Mouse (Mus musculus) liver, postnatal 0 days (tissue): ENCODE data around the gene Tspan3. TPM values are rescaled to one million over a fixed set of nuclear protein-coding genes. Genes with fewer than 3 reads are reported as not detected.

ENCODE experiments used
- ATAC-seq: fragments of 200-750 bp; cut with Nextera tagmentation; 2 replicates; pipeline ENCODE4 v1.8.0; 2017; ENCODE audit warnings: mild to moderate bottlenecking, moderate library complexity
- DNase-seq: peaks from one replicate; pipeline ENCODE4 v3.0.0-alpha.2; 2016
- H3K27ac ChIP-seq: fragments of 300-500 bp; sonication (generic); 2 replicates; pipeline ENCODE4 v1.5.1; 2014; ENCODE audit warnings: antibody characterized with exemption, moderate library complexity, mild to moderate bottlenecking, low read depth
- H3K27me3 ChIP-seq: fragments of 300-500 bp; sonication (generic); 2 replicates; pipeline ENCODE4 v1.6.1; 2014; ENCODE audit warnings: low read length, control low read depth, mixed read lengths; ENCODE audit not compliant: insufficient read depth
- H3K36me3 ChIP-seq: fragments of 300-500 bp; sonication (generic); replicated peaks from 2 replicates; pipeline ENCODE4 v1.6.1; 2014; ENCODE audit warnings: mild to moderate bottlenecking, control low read depth, low read length, moderate library complexity, mixed read lengths; ENCODE audit not compliant: insufficient read depth
- H3K4me1 ChIP-seq: fragments of 300-500 bp; sonication (generic); 2 replicates; pipeline ENCODE4 v1.6.1; 2014; ENCODE audit warnings: antibody characterized with exemption, mild to moderate bottlenecking, control low read depth; ENCODE audit not compliant: insufficient read depth
- H3K4me2 ChIP-seq: fragments of 300-500 bp; sonication (generic); 2 replicates; pipeline ENCODE4 v1.6.1; 2014; ENCODE audit warnings: low read depth, mild to moderate bottlenecking, low read length, moderate library complexity, mixed read lengths
- H3K4me3 ChIP-seq: fragments of 300-500 bp; sonication (generic); 2 replicates; pipeline ENCODE4 v1.5.1; 2014; ENCODE audit warnings: low read depth, low read length
- H3K9ac ChIP-seq: fragments of 300-500 bp; sonication (generic); replicated peaks from 2 replicates; pipeline ENCODE4 v1.6.1; 2014; ENCODE audit warnings: mild to moderate bottlenecking, moderate library complexity
- H3K9me3 ChIP-seq: fragments of 300-500 bp; sonication (generic); 2 replicates; pipeline ENCODE4 v1.6.1; 2016; ENCODE audit warnings: mild to moderate bottlenecking, control low read depth, low read length, mixed read lengths
- CTCF ChIP-seq: sonication (generic); IDR thresholded peaks from 2 replicates; pipeline ENCODE4 v1.5.1; 2016; ENCODE audit warnings: antibody characterized with exemption, low read depth
- EP300 ChIP-seq: IDR thresholded peaks from 2 replicates; pipeline ENCODE4 v1.6.1; 2016; ENCODE audit warnings: antibody characterized with exemption, low read depth, mild to moderate bottlenecking
- WGBS: fragments of 180-500 bp; shearing (Covaris S2); extraction: QIAGEN DNeasy Blood & Tissue Kit; methylation state at CpG from one replicate; pipeline ENCODE4 v1.1.7; 2014; ENCODE audit not compliant: insufficient replicate concordance; 5-methylcytosine and 5-hydroxymethylcytosine counted together
- polyA plus RNA-seq: library from polyadenylated mRNA; unstranded; fragments of >200 nt; fragmentation: Nextera tagmentation; extraction: Ambion mirVana; gene quantifications from 2 replicates; pipeline ENCODE4 v1.2.1, GENCODE M21; 2015

Gene Tspan3
- polyA plus RNA-seq, result 23.1 and 23.4 TPM in 2 replicates

DNA sequence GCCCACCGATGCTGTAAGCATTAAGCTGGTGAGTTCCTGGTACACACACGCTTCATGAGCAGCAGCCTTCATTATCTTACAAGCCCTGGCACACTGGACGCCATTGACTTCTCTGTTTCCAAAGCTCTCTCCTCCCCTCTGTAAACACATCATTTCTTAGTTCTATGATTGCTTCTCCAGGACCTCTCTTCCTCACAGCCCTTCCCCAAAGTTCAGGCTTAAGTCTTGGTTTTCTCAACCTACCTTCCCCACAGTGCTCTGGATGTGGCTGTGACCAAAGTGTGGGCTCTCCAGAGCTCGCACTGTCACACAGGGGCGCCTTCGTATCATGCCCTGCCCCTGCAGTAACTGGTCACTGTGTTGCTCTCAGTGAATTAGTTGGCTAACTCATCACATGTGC, at the start of gene Tspan3:
Gene Tspan3, minus strand, starts transcription at position 101 of the 400 bp plus-strand sequence.
- H3K27me3 ChIP-seq, result peaks cover 3% of the 10 kb centered on the region; the same call in 1 of the 2 replicates
- no peak within 1 kb of the TSS for H3K4me3 ChIP-seq
- TF ChIP-seq EP300, result no peak
- DNase-seq, result no peak
- no peak within 1 kb of the TSS for H3K9ac ChIP-seq
- no peaks in the 10 kb centered on the region for H3K9me3 ChIP-seq
- no peaks in the 10 kb centered on the region for H3K36me3 ChIP-seq
- no peak within 1 kb of the TSS for H3K4me2 ChIP-seq
- H3K27ac ChIP-seq, result no peak within 1 kb of the TSS
- WGBS, result 76% methylated on average over 6 of the region's 6 CpGs
- no peak for ATAC-seq
- peaks cover 4% of the 10 kb centered on the region; the same call in 1 of the 2 replicates for H3K4me1 ChIP-seq

DNA sequence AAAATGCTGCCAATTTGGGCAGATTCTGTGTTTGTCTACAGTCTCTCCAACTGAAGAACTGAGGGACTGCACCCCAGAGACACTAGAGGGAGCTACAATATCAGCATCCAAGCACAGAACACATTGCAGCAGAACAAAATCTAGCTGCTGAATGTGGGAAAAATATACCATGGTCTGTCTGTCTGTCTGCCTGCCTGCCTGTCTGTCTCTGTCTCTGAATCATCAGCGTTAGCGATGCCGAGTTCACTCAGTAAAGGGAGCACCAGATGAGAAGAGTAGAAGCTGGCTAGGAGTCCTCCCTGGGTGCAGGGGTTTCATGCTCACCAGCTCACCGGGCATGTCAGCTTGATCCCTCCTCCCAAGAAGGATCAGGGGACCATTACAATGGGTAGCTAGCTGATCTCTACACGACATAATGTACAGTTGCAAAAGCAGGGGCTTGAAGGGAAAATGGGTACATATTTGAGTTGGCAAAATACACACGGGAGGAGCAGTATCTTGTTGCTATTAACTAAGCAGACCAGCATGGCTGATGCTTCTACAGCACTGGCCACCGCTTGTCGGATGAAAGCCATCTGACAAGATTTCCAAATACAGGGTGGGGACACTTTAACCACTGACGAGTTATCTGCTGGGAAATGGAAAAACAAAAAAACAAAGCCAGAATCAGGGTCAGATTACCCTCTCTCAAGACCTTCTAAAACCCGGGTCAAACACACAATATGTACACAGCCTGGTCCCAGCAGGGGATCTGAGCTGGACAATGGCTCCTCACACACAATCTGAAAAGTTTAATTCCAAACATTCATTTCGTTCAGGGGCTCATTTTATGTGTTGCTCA, 48.4 kb upstream of the Tspan3 start:
- Histone ChIP-seq H3K9ac (no peak overlapping the region), H3K4me1 (no peaks in the 10 kb centered on the region), H3K4me2 (no peak overlapping the region), H3K27ac (no peak overlapping the region), H3K4me3 (no peak overlapping the region), H3K9me3 (no peaks in the 10 kb centered on the region), H3K36me3 (no peaks in the 10 kb centered on the region), H3K27me3 (no peaks in the 10 kb centered on the region)
- TF ChIP-seq CTCF (peak; percentile 83), EP300 (no peak)
- ATAC-seq (no peak), DNase-seq (peak; percentile 32)
- 45% methylated on average over 11 of the region's 11 CpGs for WGBS

DNA sequence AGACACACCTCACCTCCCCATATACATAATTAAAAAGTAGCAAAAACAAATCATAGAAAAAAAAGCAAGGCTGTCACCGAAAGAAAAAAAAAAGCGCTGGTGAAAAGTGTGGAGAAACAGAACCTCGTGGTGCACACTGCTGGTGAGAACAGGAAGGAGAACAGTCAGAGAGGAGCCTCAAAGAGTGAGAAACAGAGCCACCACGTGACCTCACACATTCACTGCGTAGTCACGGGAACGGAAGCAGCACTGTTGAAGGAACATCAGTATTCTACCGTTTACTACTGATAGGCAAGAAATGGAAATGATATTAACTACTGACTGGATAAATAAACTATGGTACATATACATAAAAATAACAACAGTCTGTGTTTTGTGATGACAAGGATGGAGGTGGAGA, 43.5 kb upstream of the Tspan3 start:
- 0 out of 2 replicates have a peak, but pooled peaks cover 3% of the 10 kb centered on the region for H3K36me3 ChIP-seq
- no peaks in the 10 kb centered on the region for H3K4me1 ChIP-seq
- TF ChIP-seq EP300, result no peak
- TF ChIP-seq CTCF, result no peak

GRCm38 (mm10) chr9:56207516-56207915, 42.2 kb upstream of the Tspan3 start:
- no peaks in the 10 kb centered on the region for H3K4me1 ChIP-seq
- DNase-seq (no peak), ATAC-seq (no peak)
- H3K27ac ChIP-seq, result no peak overlapping the region
- 65% methylated on average over 5 of the region's 5 CpGs for WGBS
- no peaks in the 10 kb centered on the region for H3K27me3 ChIP-seq
- H3K36me3 ChIP-seq, result 0 out of 2 replicates have a peak, but pooled peaks cover 3% of the 10 kb centered on the region
- no peak overlapping the region for H3K9ac ChIP-seq
- no peaks in the 10 kb centered on the region for H3K9me3 ChIP-seq
- TF ChIP-seq EP300 (no peak), CTCF (no peak)
- H3K4me3 ChIP-seq, result no peak overlapping the region
- H3K4me2 ChIP-seq, result no peak overlapping the region

More for the DNA sequence above, 43.5 kb upstream of the Tspan3 start:
- DNase-seq (no peak), ATAC-seq (no peak)
- WGBS, result 69% methylated on average over 8 of the region's 8 CpGs
- H3K9me3 ChIP-seq, result no peaks in the 10 kb centered on the region
- no peak overlapping the region for H3K4me2 ChIP-seq
- no peaks in the 10 kb centered on the region for H3K27me3 ChIP-seq
- H3K9ac ChIP-seq, result no peak overlapping the region
- H3K27ac ChIP-seq, result no peak overlapping the region
- H3K4me3 ChIP-seq, result no peak overlapping the region

GRCm38 (mm10) chr9:56207083-56207482, 41.8 kb upstream of the Tspan3 start:
- Histone ChIP-seq H3K4me1 (no peaks in the 10 kb centered on the region), H3K4me2 (no peak overlapping the region), H3K9ac (no peak overlapping the region), H3K9me3 (no peaks in the 10 kb centered on the region), H3K36me3 (0 out of 2 replicates have a peak, but pooled peaks cover 3% of the 10 kb centered on the region), H3K27me3 (no peaks in the 10 kb centered on the region), H3K27ac (no peak overlapping the region), H3K4me3 (no peak overlapping the region)
- 48% methylated on average over 10 of the region's 10 CpGs for WGBS
- DNase-seq, result no peak
- no peak for ATAC-seq
- TF ChIP-seq CTCF (no peak), EP300 (no peak)

- Histone ChIP-seq H3K9me3 (no peaks in the 10 kb centered on the region), H3K36me3 (0 out of 2 replicates have a peak, but pooled peaks cover 3% of the 10 kb centered on the region), H3K4me3 (no peak overlapping the region), H3K4me1 (no peaks in the 10 kb centered on the region), H3K9ac (no peak overlapping the region), H3K4me2 (no peak overlapping the region), H3K27ac (no peak overlapping the region), H3K27me3 (no peaks in the 10 kb centered on the region)
- no peak for ATAC-seq
- WGBS, result 87% methylated on average over 11 of the region's 11 CpGs
- DNase-seq, result no peak
- TF ChIP-seq EP300 (no peak), CTCF (no peak)
Observed at GRCm38 (mm10) chr9:56205336-56205735, 40.1 kb upstream of the Tspan3 start.
